8 mouse cellular contexts compared by ENCODE assay signal in the genomic region with DNA sequence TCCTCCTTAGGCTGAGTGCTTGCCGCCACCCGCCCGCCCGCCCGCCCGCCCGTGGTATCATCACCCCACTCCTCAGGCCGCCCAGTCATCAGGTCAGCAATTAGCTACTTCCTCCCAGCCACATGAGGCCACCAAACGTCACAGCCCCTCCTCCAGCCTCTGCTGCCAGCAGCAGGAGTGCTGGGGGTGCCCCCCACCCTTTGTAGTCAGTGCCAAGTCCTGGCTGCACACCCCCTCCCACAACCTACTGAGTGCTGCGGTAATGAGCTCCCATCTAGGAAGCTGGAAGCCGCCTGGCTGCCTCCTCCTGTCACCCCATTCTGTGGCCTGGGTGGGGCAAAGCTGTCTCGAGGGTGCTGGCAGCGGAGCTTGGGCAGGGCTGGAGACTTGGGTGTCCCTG.
DNase-seq lines count a peak whose midpoint lies in the region; ATAC-seq and TF ChIP-seq lines count a peak whose summit lies in the region.

No protein-coding gene starts in this region.

- no peaks in the 10 kb centered on the region for H3K9me3 ChIP-seq in embryonic facial prominence, embryonic 10.5 days
- no peaks in the 10 kb centered on the region for H3K9me3 ChIP-seq in intestine, embryonic 16.5 days (ENCODE audit: control insufficient read depth, low read length)
- no peaks in the 10 kb centered on the region for H3K9me3 ChIP-seq in neural tube, embryonic 15.5 days (replicated peaks)

- WGBS in embryonic facial prominence, embryonic 10.5 days = 36% methylated on average over 13 of the region's 13 CpGs
- 34% methylated on average over 13 of the region's 13 CpGs for WGBS in intestine, embryonic 16.5 days
- WGBS in neural tube, embryonic 15.5 days = 34% methylated on average over 13 of the region's 13 CpGs

- H3K4me2 ChIP-seq in intestine, embryonic 16.5 days (ENCODE audit: low read depth, low read length) = 0 out of 2 replicates have a peak overlapping the region, but pooled peaks have one; percentile 1
- H3K4me2 ChIP-seq in neural tube, embryonic 15.5 days = no peak overlapping the region

- H3K36me3 ChIP-seq in embryonic facial prominence, embryonic 10.5 days (replicated peaks) = no peaks in the 10 kb centered on the region
- no peaks in the 10 kb centered on the region for H3K36me3 ChIP-seq in intestine, embryonic 16.5 days (ENCODE audit: control insufficient read depth, insufficient read depth, low read length)
- no peaks in the 10 kb centered on the region for H3K36me3 ChIP-seq in neural tube, embryonic 15.5 days

- DNase-seq in left cerebral cortex, adult 2 months (ENCODE audit: extremely low spot score in 1 of 2, low spot score in 2 of 2) = peak; percentile 19 to 29
- DNase-seq in left cerebral cortex, adult 11 months (ENCODE audit: low spot score) = no peak
- peak; percentile 45 for DNase-seq in embryonic facial prominence, embryonic 10.5 days (ENCODE audit: low spot score)
- no peak for DNase-seq in cerebellum, postnatal 4 days (ENCODE audit: low spot score in 2 of 2)
- DNase-seq in B cell, adult 2 months = no peak
- no peak for DNase-seq in gastrocnemius, postnatal 36 days

- intact Hi-C loops in left cerebral cortex, adult 2 months (cut with DNase I) = loop anchor here (5.0 kb wide), 1 partner anchor 35 kb away; no protein-coding TSS in a partner anchor
- intact Hi-C loops in gastrocnemius, postnatal 36 days (cut with DNase I) = loop anchor here (5.0 kb wide), 1 partner anchor 60 kb away; no protein-coding TSS in a partner anchor

- peak; percentile 54 for ATAC-seq in intestine, embryonic 16.5 days
- 0 out of 2 replicates have a peak, but pooled peaks have one; percentile 30 for ATAC-seq in neural tube, embryonic 15.5 days (ENCODE audit: low FRiP score)

- H3K4me1 ChIP-seq in embryonic facial prominence, embryonic 10.5 days = peaks cover 47% of the 10 kb centered on the region
- peaks cover 24% of the 10 kb centered on the region for H3K4me1 ChIP-seq in intestine, embryonic 16.5 days (ENCODE audit: control insufficient read depth, insufficient read depth, low read length)
- peaks cover 22% of the 10 kb centered on the region for H3K4me1 ChIP-seq in neural tube, embryonic 15.5 days

- no peak for TF ChIP-seq CTCF in left cerebral cortex, adult 2 months (IDR thresholded peaks at IDR 0.05)

- H3K9ac ChIP-seq in intestine, embryonic 16.5 days (ENCODE audit: low read depth, low read length) = peak overlapping the region; percentile 40; the same call in 1 of the 2 replicates
- no peak overlapping the region for H3K9ac ChIP-seq in neural tube, embryonic 15.5 days (replicated peaks)

- no peak overlapping the region for H3K27ac ChIP-seq in left cerebral cortex, adult 2 months
- peak overlapping the region; percentile 82 for H3K27ac ChIP-seq in embryonic facial prominence, embryonic 10.5 days (replicated peaks)
- H3K27ac ChIP-seq in intestine, embryonic 16.5 days (ENCODE audit: low read length) = no peak overlapping the region
- H3K27ac ChIP-seq in neural tube, embryonic 15.5 days (replicated peaks) = no peak overlapping the region

- H3K27me3 ChIP-seq in embryonic facial prominence, embryonic 10.5 days (replicated peaks; ENCODE audit: low read depth, poor library complexity, severe bottlenecking) = peaks cover 47% of the 10 kb centered on the region
- 0 out of 2 replicates have a peak, but pooled peaks cover 3% of the 10 kb centered on the region for H3K27me3 ChIP-seq in intestine, embryonic 16.5 days (replicated peaks; ENCODE audit: control insufficient read depth, insufficient read depth, low read length)
- peaks cover 26% of the 10 kb centered on the region for H3K27me3 ChIP-seq in neural tube, embryonic 15.5 days (replicated peaks)

- no peak overlapping the region for H3K4me3 ChIP-seq in left cerebral cortex, adult 2 months
- H3K4me3 ChIP-seq in embryonic facial prominence, embryonic 10.5 days = peak overlapping the region; percentile 19; the same call in 1 of the 2 replicates
- no peak overlapping the region for H3K4me3 ChIP-seq in intestine, embryonic 16.5 days (ENCODE audit: low read length)
- H3K4me3 ChIP-seq in neural tube, embryonic 15.5 days (replicated peaks) = no peak overlapping the region

Comparison
In these comparisons a context has a peak if more than half of its experiments do, and no peak if none do; other contexts are left out.
1. DNase-seq: peak in left cerebral cortex, adult 2 months (2 of 2) and embryonic facial prominence, embryonic 10.5 days (single experiment); none in left cerebral cortex, adult 11 months (single experiment), cerebellum, postnatal 4 days (0 of 2), B cell, adult 2 months (0 of 2) and gastrocnemius, postnatal 36 days (0 of 2).